Mouse (Mus musculus): ENCODE measurements at regions not wholly inside any gene's neighbourhood (a gene's known extent, or its start where the extent isn't known, plus 50 kb on each side); places are given as distances from the start of the nearest gene placed in this dataset.

GRCm38 (mm10) chr1:82041286-82042050 lies 191.4 kb upstream of the Gm9747 start:
- DNase-seq (ENCODE audit: low spot score in 2 of 2): no peak

DNA sequence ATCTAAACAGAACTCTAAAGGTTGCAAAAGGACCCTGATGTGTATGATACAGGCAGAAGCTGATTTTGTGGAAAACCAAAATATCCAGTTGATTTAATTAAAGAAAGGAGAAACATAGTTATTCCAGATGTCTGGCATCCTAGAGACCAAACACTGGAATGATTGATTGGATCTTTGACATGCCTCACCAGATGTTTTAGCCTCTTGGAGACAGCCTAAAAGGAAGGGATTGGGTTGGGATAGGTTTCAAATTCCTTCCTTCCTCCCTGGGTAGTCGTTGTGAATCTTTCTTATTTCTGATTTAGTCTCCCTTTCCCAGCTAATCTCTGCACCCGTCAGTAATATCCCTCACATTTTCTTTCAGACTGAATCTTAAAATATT lies 190.9 kb upstream of the Gm9747 start:
- DNase-seq (ENCODE audit: low spot score in 2 of 2): no peak

DNA sequence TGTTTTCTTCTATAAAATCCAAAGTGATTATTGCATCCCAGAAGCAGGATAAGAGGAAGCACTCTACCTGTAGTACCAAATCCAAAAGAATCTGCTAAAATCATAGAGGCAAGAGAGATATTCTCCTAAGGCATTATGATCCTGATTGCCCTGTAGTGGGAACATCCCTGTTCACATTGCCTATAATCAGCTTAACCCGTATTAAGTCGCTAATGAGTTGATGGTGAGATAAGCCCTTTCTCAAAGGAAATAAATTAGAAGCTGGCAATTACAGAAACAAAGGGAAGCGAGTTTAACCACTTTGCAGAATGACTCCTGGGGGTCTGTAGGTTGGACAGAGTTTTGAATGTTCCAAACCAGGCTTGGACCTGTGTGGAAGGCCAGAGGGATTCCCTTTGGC lies 190.4 kb upstream of the Gm9747 start:
- DNase-seq (ENCODE audit: low spot score in 2 of 2): no peak

GRCm38 (mm10) chr1:82066291-82066690 lies 166.6 kb upstream of the Gm9747 start:
- DNase-seq (ENCODE audit: low spot score in 2 of 2): no peak

DNA sequence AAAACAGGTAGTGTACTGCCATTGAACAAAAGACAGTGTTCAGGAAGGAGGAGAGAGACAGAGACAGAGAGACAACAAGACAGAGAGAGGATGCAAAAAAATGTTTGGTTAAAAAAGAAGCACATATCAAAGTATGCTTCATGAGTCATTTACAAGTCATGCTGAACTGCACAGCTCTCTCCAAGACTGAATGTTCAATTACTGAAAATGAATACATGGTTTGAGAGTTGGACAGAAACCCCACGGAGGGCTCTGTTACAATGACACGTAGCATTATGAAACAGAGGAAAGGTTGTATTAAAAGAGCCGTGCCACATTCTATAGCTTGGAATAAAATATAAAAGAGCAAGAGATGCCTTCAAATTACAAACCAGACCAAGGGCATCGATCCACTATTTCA lies 164.3 kb upstream of the Gm9747 start:
- no peak for DNase-seq (ENCODE audit: low spot score in 2 of 2)

- DNase-seq (ENCODE audit: low spot score in 2 of 2): no peak
These were observed 162.5 kb upstream of the Gm9747 start for GRCm38 (mm10) chr1:82070181-82071109.

DNA sequence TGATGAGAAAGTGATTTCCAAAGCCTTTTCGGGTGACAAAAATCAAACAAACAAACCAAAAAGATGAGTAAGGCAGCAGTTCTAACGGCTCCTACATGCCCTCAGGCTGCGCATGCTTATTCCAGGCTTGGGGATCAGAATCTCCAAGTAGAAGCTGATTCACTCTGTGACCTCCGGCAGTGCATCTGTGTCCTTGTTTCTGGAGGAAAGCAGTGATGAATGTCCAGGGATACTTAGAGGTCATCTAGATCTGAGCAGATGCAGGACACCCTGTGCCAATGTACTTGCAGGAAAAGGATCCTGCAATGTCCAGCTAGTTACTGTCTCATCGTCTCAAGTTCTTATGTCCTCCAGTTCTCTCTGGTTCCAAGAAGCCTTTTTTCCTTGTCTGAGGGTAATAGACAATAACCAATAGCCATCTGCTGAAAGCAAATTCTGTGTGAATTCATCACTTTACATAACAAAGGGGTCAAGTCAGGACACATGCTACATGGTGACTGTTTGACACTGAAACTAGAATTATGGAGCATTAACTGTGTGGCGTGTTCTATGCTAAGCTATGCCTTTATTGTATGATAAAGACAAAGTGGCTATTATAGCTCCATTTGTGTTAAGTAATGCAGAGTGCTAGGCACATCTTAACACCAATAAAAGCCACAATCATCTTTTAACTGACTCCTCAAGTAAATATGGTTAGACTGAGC lies 143.6 kb upstream of the Gm9747 start:
- no peak for DNase-seq (ENCODE audit: low spot score in 2 of 2)

DNA sequence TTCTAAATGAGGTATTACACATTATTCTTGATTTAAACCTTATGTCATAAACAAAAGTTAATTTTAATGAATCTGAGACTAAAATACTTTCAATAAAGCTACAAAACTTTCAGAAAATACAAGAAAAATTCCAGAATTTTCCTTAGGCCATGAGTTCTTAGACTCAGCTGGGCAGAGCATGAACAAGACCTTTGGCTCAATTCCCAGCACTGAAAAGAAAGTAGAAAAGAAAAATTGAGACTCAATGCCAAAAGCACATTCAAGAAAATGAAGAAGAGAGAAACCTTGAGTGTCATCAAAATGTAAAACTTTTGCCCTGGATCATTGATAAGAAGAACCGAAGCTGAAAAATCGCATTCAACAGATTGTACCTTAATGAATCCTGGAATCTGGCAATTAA lies 137.8 kb upstream of the Gm9747 start:
- DNase-seq (ENCODE audit: low spot score in 2 of 2): no peak

GRCm38 (mm10) chr1:82106756-82107155 lies 126.2 kb upstream of the Gm9747 start:
- no peak for DNase-seq (ENCODE audit: low spot score in 2 of 2)

DNA sequence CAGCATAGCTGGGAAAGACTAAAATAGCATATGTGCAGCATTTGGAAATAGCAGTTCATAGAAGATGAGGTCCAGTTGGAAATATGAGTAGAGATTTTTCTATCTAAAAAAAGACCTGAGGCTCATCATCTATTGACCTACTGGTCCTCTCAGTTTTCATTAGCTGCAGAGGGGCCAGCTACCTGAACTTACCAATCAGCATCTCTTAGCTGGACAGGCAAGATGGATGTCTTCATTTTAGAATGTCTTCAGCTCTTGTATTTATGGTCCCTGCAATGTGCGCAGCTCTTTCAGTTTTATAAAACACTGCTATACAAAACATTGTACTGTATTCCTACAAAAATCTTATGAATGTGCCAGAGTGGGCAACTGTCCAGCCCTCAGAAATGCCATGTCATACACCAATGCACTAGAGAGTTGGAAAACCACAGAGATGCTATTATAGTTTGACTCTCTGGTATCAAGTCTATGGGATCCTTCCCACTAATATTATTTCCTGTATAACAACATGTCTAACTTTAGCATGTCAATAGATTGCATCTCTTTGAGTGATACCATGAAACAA lies 122.8 kb upstream of the Gm9747 start:
- DNase-seq (ENCODE audit: low spot score in 2 of 2): no peak

DNA sequence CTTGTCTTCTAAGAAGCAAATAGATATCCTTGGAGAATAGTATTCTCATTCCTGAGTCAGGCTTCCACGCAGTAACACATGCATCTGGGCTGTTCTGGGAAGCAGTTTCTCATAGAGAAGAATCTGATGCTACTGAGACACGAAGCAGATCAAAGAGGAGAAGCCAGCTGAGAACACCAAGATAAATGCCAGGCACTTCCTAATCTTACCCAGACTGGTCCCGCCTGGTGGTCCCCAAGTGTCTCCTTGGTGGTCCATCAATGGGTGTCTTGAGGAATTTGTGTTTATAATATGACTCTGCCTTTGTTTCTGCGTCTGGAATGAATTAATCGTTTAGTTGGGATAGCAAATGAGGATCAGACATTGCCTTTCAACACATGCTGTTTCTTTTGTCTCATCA lies 120.5 kb upstream of the Gm9747 start:
- DNase-seq (ENCODE audit: low spot score in 2 of 2): peak in 1 of 2 experiments; percentile 6

- no peak for DNase-seq (ENCODE audit: low spot score in 2 of 2)
These were observed 108.4 kb upstream of the Gm9747 start for GRCm38 (mm10) chr1:82124503-82124902.

GRCm38 (mm10) chr1:82129700-82130275 lies 103.1 kb upstream of the Gm9747 start:
- no peak for DNase-seq (ENCODE audit: low spot score in 2 of 2)

DNA sequence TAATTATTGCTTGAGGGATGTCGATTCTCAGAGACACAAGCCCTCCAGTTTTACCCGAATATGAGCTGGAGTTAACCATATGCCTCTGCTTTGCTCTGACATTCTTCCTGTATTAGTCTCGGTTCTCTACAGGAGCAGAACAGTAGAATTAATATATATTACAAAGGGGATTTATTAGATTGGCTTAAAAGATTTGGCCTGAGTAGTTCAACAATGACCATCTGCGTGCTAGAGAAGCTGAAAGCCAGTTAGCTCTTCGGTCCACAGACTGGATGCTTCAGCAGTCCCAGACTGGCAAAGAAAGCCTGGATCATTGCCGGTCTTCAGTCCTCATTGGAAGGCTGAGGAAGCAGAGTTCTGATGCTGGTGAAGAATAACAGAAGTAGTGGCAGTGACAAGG lies 100.4 kb upstream of the Gm9747 start:
- DNase-seq (ENCODE audit: low spot score in 2 of 2): no peak

DNA sequence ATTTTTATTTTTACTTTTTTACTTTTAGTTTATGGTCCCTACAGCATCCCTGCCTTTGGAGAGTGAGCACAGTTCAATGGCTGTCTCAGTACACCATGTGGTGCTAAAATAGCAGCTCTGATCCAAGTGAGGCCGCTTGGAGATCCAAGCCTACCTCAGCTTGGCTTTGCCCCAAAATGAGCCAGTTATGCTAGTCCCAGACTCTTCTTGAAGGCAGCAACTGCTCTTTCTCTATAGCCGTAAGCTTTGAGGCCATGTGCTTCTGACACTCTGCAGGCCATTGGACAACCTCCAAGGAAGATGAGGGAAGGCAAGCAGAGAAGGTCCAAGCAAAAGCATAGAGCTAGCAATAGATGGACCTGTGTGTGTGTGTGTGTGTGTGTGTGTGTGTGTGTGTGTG lies 98.0 kb upstream of the Gm9747 start:
- no peak for DNase-seq (ENCODE audit: low spot score in 2 of 2)

DNA sequence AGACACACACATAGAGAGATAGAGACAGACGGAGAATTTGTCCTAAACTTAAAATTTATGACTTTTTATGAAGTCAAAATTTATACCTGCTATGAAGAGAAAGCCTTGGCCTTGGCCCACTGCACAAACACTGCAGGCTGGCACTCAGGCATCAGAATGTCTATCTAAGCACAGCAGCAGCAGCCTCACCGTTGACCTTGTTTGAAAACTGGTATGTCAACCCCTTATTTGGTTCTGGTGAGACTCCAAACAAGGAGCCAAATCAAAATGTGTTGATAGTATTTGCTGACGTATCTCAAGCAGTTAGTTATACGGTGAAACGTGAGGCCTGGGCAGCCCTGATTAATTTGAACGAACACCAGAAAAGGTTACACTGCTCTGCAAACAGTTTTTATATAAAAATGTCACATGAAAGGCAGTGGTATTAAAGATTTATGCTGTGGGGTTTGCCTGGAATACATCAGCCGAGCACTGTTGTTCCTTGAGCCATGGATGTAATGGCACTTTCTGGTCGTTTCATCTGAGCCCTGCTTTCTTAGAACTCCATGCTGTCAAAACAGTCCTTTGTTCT lies 97.1 kb upstream of the Gm9747 start:
- no peak for DNase-seq (ENCODE audit: low spot score in 2 of 2)

- DNase-seq (ENCODE audit: low spot score in 2 of 2): no peak
These were observed 87.7 kb upstream of the Gm9747 start for GRCm38 (mm10) chr1:82145256-82145655.

DNA sequence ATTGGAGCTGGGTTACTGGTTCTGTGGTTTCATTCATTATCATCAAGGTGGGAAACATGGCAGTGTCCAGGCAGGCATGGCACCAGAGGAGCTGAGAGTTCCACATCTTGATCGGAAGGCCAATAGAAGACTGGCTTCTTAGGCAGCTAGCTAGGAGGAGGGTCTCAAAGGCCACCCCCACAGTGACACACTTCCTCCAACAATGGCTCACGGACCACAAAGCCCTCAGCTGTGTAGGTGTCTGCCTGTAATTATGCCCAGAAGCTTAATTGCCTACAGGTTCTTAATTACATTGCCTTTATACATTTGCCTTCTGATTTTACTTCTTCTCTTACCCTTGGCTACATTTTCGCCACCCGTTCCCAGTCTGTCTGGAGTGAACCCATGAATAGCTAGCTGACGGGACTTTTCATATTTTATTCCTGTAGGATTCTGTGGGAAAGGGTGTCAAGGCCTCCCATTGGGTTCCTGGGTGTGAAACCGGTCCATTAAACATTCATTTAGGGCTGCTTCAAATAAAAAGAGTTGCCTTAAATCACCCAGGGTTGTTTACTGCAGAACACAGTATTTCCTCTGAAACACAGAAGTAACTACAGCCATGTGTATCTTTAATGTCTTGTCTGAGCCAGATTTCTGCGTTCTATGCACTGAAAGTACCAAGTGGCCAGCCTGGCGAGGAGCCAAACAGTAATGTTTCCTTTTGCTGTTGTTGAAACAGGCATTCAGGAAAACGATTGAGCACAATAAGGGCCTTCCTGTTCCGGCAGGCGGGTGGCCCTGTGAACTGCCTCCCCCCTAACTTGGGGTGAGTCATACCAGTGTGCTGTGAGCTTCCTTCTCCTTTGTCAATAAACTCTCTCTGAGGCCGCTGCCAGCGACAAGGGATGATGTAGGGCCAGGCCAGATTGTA lies 82.4 kb upstream of the Gm9747 start:
- peak; percentile 21 to 46 for DNase-seq (ENCODE audit: low spot score in 2 of 2)

DNA sequence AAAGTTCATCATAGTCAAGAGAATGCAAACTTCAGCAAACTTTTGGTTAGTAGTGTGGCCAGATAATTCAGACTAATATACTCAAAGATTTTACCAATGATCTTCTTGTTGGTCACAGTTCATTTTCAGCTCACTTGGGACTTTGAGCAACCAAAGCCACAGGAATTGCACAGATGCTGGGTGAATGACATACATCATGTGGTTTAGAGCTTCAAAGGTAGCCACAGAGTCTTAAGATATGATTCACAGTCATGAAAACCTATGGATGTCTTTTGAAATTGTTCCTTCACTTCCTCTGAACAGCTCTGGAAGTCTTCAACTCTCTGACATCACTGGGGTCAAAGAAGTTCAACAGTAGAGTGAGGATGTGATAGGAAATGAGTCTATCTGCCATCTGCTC lies 77.0 kb upstream of the Gm9747 start:
- no peak for DNase-seq (ENCODE audit: low spot score in 2 of 2)

DNA sequence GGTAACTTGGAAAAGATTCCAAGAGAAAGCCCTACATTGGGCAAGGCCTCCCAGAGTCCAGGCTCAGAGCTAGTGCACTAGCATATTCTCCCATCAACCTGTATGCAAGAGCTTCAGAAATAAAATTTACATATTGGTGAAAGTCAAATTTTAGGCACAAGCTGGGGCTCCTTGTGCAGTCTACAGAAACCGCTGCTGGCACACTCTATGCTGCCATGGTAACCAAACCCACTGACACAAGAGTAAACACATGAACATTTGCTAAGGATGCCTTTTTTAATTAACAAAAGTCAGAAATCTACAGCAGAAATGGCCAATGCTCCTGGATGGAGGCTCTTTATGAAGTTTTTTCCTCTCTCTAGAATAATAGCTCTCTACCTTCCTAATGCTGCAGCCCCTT lies 75.9 kb upstream of the Gm9747 start:
- peak; percentile 52 to 73 for DNase-seq (ENCODE audit: low spot score in 2 of 2)
